Mouse (Mus musculus) embryonic facial prominence, embryonic 15.5 days (tissue): ENCODE data around the gene Arpc2. TPM values are rescaled to one million over a fixed set of nuclear protein-coding genes. Genes with fewer than 3 reads are reported as not detected.
A peak's percentile ranks its signal among the peaks of the same experiment; 100 is the strongest.

Experiments used
- ATAC-seq: fragments of 200-750 bp; cut with Nextera tagmentation; 2 replicates; pipeline ENCODE4 v1.8.0; 2017; ENCODE audit warnings: low read depth, moderate TSS enrichment; ENCODE audit not compliant: insufficient number of reproducible peaks, low FRiP score, low TSS enrichment
- H3K27ac ChIP-seq: fragments of 300-500 bp; sonication (generic); replicated peaks from 2 replicates; pipeline ENCODE4 v1.5.1; 2015; ENCODE audit warnings: mild to moderate bottlenecking, inconsistent platforms
- H3K27me3 ChIP-seq: fragments of 300-500 bp; sonication (generic); 2 replicates; pipeline ENCODE4 v1.6.1; 2015; ENCODE audit warnings: inconsistent platforms
- H3K36me3 ChIP-seq: fragments of 300-500 bp; sonication (generic); 2 replicates; pipeline ENCODE4 v1.6.1; 2015; ENCODE audit warnings: mild to moderate bottlenecking, inconsistent platforms
- H3K4me1 ChIP-seq: fragments of 300-500 bp; sonication (generic); 2 replicates; pipeline ENCODE4 v1.6.1; 2015; ENCODE audit warnings: inconsistent platforms
- H3K4me2 ChIP-seq: fragments of 300-500 bp; sonication (generic); replicated peaks from 2 replicates; pipeline ENCODE4 v1.6.1; 2015; ENCODE audit warnings: mild to moderate bottlenecking, inconsistent platforms
- H3K4me3 ChIP-seq: fragments of 300-500 bp; sonication (generic); replicated peaks from 2 replicates; pipeline ENCODE4 v1.5.1; 2015; ENCODE audit warnings: mild to moderate bottlenecking, inconsistent platforms
- H3K9ac ChIP-seq: fragments of 300-500 bp; sonication (generic); 2 replicates; pipeline ENCODE4 v1.6.1; 2015; ENCODE audit warnings: inconsistent platforms
- H3K9me3 ChIP-seq: fragments of 300-500 bp; sonication (generic); replicated peaks from 2 replicates; pipeline ENCODE4 v1.6.1; 2016; ENCODE audit warnings: inconsistent platforms
- WGBS: fragments of 180-500 bp; shearing (Covaris S2); methylation state at CpG from one replicate; pipeline ENCODE4 v1.1.7; 2015; 5-methylcytosine and 5-hydroxymethylcytosine counted together
- polyA plus RNA-seq: library from polyadenylated mRNA; unstranded; fragments of >200 nt; fragmentation: Nextera tagmentation; extraction: Ambion mirVana; gene quantifications from 2 replicates; pipeline ENCODE4 v1.2.1, GENCODE M21; 2015

Gene Arpc2
- polyA plus RNA-seq, 1 experiment from 2014 or later, result 415 TPM

DNA sequence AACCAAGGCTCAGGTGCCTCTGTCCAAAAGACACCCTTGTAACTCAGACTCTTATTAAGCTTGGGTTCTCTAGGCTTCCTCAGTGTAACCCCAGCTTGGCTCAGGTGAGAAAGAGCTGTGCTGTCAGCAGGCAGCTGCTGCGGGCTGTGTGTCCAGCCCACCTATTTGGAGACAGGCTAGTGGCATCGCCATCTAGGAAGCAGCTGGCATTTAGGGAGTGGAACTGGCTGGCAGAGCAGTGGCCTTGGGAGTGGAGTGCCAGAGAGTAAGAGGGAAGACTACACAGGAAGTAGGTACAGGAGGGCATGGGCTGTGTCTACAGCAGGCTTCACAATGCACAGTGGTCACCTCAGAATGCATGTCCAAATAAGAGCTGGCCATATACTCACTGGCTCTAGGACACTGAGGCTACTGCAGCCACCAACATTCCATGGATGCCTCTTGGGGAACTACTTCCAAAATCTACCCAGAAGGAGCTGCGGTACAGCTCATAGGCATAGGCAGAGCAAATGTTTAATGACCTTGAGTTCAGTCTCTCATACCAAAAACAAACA is 58.3 kb downstream of the Arpc2 start:
- ATAC-seq, result no peak
- WGBS, result 92% methylated on average over 3 of the region's 3 CpGs
- Histone ChIP-seq H3K4me2 (no peak overlapping the region), H3K9ac (no peak overlapping the region), H3K36me3 (peaks cover 48% of the 10 kb centered on the region), H3K27ac (no peak overlapping the region), H3K27me3 (no peaks in the 10 kb centered on the region), H3K9me3 (no peaks in the 10 kb centered on the region), H3K4me1 (peaks cover 49% of the 10 kb centered on the region), H3K4me3 (no peak overlapping the region)

DNA sequence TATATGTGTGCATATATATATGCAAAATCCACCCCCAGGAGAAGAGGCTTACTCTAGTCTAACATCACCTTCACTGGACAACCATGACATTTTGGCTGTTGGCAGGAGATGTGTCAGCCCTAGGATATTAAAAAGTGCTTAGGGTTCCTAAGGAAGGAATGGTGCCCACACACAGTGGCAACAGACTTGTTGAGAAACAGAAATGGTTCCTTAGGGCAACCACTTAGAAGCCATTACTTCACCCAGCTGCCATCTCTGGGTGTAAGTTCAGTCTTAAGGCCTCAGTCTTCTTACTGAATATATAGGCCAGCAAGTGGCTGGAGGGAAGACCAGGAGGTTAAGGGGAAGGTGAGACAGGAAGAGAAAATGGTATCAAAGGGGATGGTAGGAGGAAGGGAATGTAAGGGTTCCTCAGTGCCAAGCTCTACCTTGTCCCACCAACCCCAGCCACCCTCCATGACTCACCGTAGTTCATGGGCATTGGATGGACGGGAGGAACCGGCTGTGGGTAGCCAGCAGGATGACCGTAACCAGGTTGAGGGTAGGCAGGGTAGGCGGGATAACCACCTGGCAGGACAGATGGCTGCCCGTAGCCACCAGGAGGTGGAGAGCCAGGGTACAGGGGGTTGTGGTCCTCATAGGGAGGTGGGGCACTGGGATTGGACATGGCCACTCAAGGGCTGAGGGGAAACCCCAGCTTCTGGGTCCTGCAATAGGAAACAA is 59.0 kb downstream of the Arpc2 start:
- Histone ChIP-seq H3K4me2 (peak overlapping the region; percentile 43), H3K36me3 (peaks cover 41% of the 10 kb centered on the region), H3K27me3 (no peaks in the 10 kb centered on the region), H3K9me3 (no peaks in the 10 kb centered on the region), H3K27ac (peak overlapping the region; percentile 99), H3K9ac (no peak overlapping the region), H3K4me1 (peaks cover 56% of the 10 kb centered on the region), H3K4me3 (no peak overlapping the region)
- ATAC-seq, result no peak
- WGBS, result 82% methylated on average over 6 of the region's 6 CpGs

DNA sequence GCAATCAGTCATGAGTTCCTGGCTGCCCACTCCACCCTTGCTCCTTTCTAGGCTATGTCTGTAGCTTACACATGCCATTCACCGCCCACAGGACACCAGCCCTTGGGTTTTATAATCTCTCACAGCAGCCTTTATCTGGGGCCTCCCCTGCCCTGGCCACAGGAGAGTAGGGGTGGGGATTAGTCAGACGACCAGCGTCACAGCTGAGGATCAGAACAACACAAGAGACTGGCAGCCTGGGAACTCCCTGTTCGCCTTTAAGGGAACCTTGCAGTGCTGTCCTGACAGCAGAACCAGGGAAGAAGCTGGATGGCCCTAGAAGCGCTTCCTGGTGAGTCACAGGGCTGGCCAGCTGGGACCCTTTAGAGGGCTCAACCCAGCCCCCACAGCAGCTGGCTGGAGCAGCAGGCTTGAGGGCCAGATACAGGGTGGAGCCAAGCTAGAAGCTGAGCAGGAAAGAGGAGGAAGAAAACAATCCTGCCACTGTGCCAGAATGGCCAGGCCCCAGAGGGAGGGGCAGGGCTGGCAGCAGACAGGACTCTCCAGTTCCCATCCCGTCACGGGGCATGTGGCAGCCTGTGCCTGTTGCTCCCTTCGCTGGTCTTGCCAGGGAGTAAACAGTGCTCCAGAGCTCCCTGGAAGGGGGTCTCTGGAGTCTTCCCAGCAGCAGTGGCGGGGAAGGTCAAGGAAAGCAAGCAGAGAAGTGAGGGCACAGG is 59.7 kb downstream of the Arpc2 start:
- Histone ChIP-seq H3K4me2 (peak overlapping the region; percentile 43), H3K4me3 (peak overlapping the region; percentile 17; the same call in 1 of the 2 replicates), H3K36me3 (peaks cover 34% of the 10 kb centered on the region), H3K9ac (peak overlapping the region; percentile 21; the same call in 1 of the 2 replicates), H3K27ac (peak overlapping the region; percentile 99), H3K9me3 (no peaks in the 10 kb centered on the region), H3K4me1 (peaks cover 52% of the 10 kb centered on the region), H3K27me3 (no peaks in the 10 kb centered on the region)
- ATAC-seq, result peak; percentile 91
- WGBS, result 9% methylated on average over 9 of the region's 9 CpGs

DNA sequence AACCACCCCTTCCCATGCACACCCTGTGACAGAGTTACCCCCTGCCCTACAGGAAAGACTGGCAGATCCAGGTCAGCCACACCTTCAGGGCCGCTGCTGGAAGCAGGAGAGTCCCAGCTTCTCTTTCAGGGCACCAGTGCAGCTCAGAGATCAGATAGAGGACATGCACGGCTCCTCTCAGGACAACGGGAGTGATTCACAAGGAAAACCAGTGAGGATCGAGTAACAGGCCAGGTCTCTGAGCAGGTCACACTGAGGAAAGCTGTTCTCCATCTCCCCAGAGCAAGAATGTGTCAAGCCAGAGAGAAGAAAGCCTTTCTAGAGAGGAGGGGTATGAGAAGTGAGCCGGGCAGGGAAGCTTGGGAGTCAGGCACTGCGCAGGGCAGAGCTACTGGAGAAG is 60.6 kb downstream of the Arpc2 start:
- Histone ChIP-seq H3K9ac (peak overlapping the region; percentile 21; the same call in 1 of the 2 replicates), H3K4me1 (peaks cover 58% of the 10 kb centered on the region), H3K4me2 (peak overlapping the region; percentile 43)

DNA sequence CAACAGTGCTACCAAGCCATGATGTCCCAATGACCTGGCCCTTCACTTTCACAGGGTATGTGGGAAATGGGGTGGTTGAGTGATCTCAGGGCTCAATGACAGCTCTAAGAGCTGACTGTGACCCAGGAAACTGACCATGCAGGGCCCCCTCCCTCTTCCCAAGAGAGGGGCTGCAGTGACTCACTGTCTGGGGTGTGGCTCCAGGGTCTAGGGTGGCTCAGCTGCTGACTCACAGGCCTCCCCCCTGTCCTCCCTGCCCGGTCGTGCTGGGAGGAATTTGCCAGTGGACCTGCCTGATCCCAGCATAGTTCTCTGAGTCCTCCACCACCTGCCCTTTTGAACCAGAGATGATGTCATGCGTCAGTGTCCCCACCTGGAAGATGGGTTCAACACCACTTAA is 61.4 kb downstream of the Arpc2 start:
- Histone ChIP-seq H3K9ac (no peak overlapping the region), H3K9me3 (no peaks in the 10 kb centered on the region), H3K27me3 (no peaks in the 10 kb centered on the region), H3K4me1 (peaks cover 66% of the 10 kb centered on the region), H3K36me3 (peaks cover 20% of the 10 kb centered on the region), H3K27ac (peak overlapping the region; percentile 99), H3K4me3 (no peak overlapping the region), H3K4me2 (0 out of 2 replicates have a peak overlapping the region, but pooled peaks have one; percentile 43)
- no peak for ATAC-seq
- 50% methylated on average over 3 of the region's 3 CpGs for WGBS

More for the DNA sequence above, 60.6 kb downstream of the Arpc2 start:
- H3K36me3 ChIP-seq, result peaks cover 27% of the 10 kb centered on the region
- ATAC-seq, result no peak
- H3K4me3 ChIP-seq, result peak overlapping the region; percentile 17; the same call in 1 of the 2 replicates
- no peaks in the 10 kb centered on the region for H3K9me3 ChIP-seq
- H3K27ac ChIP-seq, result peak overlapping the region; percentile 99
- WGBS, result 27% methylated on average over 6 of the region's 6 CpGs
- H3K27me3 ChIP-seq, result no peaks in the 10 kb centered on the region

DNA sequence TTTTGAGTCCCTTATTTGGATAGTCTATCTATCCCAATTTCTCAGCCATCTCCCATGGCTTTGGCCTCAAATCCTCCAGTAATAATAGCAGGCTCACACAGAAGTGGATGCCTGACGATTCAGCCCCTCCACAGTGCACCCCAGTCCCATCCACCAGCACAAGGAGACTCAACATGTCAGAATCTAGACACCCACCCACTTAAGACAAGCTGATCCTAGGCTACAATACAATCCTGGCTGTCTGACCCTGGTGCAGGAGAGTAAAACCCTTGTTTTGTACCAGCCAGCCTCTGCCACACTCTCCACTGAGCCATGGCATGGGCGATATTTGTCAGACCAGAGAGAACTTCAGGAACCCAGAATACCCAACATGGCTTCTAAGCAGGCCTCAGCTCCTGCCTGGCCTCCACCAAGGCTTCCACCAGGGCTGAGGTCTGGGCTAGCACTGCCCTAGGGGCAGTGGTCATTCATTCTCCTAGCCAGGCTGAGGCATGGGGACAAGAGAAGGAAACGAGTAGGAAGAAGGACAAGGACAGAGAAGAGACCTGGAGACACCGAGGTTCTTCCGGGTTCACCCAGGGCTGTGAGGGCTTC is 62.4 kb downstream of the Arpc2 start:
- Histone ChIP-seq H3K4me3 (no peak overlapping the region), H3K4me2 (no peak overlapping the region), H3K4me1 (peaks cover 74% of the 10 kb centered on the region), H3K9me3 (no peaks in the 10 kb centered on the region), H3K9ac (no peak overlapping the region), H3K36me3 (peaks cover 10% of the 10 kb centered on the region), H3K27ac (peak overlapping the region; percentile 99; the same call in 1 of the 2 replicates), H3K27me3 (no peaks in the 10 kb centered on the region)
- ATAC-seq, result no peak
- 81% methylated on average over 5 of the region's 5 CpGs for WGBS

DNA sequence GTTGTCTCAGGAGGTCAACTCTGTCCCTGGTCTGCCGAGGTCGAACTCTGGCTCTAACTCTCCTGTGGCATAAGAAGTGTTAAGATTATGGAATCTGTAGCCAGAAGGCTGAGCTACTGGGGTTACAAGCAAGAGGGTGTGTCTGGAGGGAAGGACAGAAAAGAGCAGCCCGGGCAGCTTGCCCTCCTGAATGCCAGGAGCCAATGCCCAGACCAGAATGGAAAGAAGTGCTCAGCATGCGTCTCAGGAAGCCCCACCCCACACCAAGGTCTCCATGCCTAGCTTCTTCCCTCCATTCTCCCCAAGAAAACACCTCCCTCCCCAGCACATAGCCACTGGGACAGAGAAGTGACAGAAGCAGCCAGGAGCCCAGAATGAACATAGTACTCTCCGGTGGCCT is 63.1 kb downstream of the Arpc2 start:
- no peak overlapping the region for H3K4me2 ChIP-seq
- no peak overlapping the region for H3K4me3 ChIP-seq
- no peak for ATAC-seq
- WGBS, result 56% methylated on average over 5 of the region's 5 CpGs
- H3K4me1 ChIP-seq, result peaks cover 74% of the 10 kb centered on the region
- no peak overlapping the region for H3K9ac ChIP-seq
- no peaks in the 10 kb centered on the region for H3K9me3 ChIP-seq
- peak overlapping the region; percentile 99 for H3K27ac ChIP-seq
- H3K36me3 ChIP-seq, result peaks cover 4% of the 10 kb centered on the region
- no peaks in the 10 kb centered on the region for H3K27me3 ChIP-seq

DNA sequence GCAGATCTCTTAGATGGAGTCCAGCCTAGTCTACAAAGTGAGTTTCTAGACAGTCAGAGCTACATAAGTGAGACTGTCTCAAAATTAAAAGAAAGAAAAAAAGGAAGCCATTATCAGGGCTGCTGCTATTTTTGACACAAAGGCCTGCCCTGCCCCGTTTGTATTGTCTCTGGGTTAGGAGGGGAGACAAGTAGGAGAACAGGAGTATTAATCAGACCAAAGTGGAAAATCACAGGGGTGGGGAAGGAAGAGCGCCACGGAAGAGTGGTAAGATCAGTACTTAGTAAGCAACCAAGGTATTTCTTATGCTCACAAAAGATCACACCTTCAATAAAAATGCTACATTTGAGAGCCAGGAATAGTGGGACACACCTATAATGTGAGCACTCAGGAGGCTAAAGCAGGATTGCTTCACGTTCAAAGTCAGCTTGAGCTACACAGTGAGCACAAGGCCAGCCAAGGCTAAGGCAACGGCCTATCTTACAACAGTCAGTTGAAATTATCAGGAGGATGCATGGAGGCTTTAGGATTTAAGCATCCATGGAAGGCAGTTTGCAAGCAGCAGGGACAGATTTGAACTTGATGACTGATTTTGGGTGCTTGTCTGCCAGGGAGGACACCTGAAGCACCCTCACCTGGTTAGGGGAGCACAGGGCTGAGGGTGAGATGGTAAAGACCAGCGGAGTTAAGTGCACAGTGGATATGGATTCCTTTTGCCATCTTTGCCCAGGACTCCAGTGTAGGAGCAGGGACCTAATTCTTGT is 64.6 kb downstream of the Arpc2 start:
- H3K4me1 ChIP-seq, result peaks cover 65% of the 10 kb centered on the region

DNA sequence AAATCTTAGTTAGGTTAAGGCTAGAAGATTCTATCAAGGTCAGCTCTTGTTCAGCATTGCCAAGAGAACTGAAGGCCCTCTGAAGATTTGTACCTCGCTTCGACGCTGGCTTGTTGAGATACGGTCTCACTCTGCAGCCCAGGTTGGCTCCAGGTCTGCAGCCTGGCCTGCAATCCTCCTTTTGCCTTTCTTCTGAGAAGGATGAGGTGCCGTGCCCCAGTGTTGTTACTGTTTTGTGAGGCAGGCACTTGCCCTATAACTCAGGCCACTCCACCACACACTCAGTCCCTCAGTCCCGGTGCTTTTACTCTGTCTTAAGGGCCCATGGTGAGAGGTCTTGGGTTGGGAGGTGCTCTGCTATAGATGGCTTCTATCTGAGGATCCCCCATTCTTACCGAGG is 66.3 kb downstream of the Arpc2 start:
- Histone ChIP-seq H3K4me1 (peaks cover 48% of the 10 kb centered on the region), H3K27me3 (no peaks in the 10 kb centered on the region), H3K4me2 (peak overlapping the region; percentile 73), H3K9me3 (no peaks in the 10 kb centered on the region), H3K36me3 (no peaks in the 10 kb centered on the region), H3K27ac (no peak overlapping the region), H3K4me3 (no peak overlapping the region), H3K9ac (no peak overlapping the region)
- ATAC-seq, result no peak
- 89% methylated on average over 7 of the region's 7 CpGs for WGBS

More for the DNA sequence above, 64.6 kb downstream of the Arpc2 start:
- no peak overlapping the region for H3K9ac ChIP-seq
- no peak overlapping the region for H3K4me2 ChIP-seq
- 81% methylated on average over 6 of the region's 6 CpGs for WGBS
- no peak overlapping the region; the same call in 1 of the 2 replicates for H3K27ac ChIP-seq
- H3K4me3 ChIP-seq, result no peak overlapping the region
- ATAC-seq, result no peak
- H3K27me3 ChIP-seq, result no peaks in the 10 kb centered on the region
- no peaks in the 10 kb centered on the region for H3K9me3 ChIP-seq
- H3K36me3 ChIP-seq, result no peaks in the 10 kb centered on the region

DNA sequence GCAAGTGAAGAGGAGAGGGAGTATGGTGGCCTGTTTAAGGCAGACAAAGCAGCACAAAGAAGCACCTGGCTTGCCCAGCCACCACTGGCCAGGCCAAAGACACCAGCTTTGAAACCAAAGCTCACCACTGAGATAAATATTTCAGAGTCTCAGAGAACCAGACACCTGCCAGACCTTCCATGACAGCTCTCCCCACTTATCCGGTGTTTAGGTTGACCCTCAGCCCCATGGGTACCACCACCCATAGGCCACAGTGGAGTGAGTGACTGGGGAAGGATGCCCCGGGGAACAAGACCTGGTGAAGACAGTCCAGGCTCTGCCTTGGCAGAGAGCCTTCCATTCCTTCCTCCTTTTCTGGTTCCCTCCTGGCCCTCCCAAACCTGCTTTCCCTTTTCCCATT is 67.0 kb downstream of the Arpc2 start:
- Histone ChIP-seq H3K4me1 (peaks cover 43% of the 10 kb centered on the region), H3K4me3 (peak overlapping the region; percentile 79), H3K27ac (no peak overlapping the region), H3K36me3 (no peaks in the 10 kb centered on the region), H3K27me3 (no peaks in the 10 kb centered on the region), H3K9me3 (no peaks in the 10 kb centered on the region), H3K9ac (no peak overlapping the region), H3K4me2 (peak overlapping the region; percentile 73)
- no peak for ATAC-seq
- 79% methylated on average over 2 of the region's 2 CpGs for WGBS
